Mouse (Mus musculus): ENCODE data around the gene Hoxb4. TPM values are rescaled to one million over a fixed set of nuclear protein-coding genes. Genes with fewer than 3 reads are reported as not detected.

Gene Hoxb4
- polyA plus RNA-seq, 1 experiment from 2014 or later, result not detected

DNA sequence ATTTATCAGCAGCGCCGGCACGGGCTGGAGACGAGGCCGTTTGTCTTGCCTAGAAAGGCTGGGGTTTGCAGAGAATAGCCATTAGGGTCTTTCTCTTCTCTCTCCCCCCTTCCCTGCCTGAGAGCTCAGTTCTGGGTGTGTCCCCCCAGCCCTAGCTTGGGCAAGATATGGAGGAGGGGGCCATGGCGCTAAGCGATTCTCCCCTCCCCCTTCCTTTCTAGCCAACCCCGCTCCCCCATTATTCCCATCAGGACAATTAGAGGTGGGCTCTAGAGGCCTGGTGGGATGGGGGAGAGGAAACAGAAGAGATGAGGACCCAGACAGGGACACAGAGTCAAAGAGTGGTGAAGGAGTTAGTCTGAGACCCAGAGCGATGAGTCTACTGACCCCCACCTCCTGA, 30.7 kb upstream of the Hoxb4 start:
- Histone ChIP-seq H3K27ac (no peak overlapping the region), H3K4me3 (replicated peaks) (no peak overlapping the region), H3K36me3 (replicated peaks) (no peaks in the 10 kb centered on the region), H3K9ac (no peak overlapping the region), H3K27me3 (peaks cover 97% of the 10 kb centered on the region), H3K4me1 (peaks cover 14% of the 10 kb centered on the region; the same call in 1 of the 2 replicates), H3K9me3 (no peaks in the 10 kb centered on the region), H3K4me2 (no peak overlapping the region)
- WGBS, result under 1% methylated on average over 9 of the region's 9 CpGs
- ATAC-seq (ENCODE audit: low FRiP score), result no peak

DNA sequence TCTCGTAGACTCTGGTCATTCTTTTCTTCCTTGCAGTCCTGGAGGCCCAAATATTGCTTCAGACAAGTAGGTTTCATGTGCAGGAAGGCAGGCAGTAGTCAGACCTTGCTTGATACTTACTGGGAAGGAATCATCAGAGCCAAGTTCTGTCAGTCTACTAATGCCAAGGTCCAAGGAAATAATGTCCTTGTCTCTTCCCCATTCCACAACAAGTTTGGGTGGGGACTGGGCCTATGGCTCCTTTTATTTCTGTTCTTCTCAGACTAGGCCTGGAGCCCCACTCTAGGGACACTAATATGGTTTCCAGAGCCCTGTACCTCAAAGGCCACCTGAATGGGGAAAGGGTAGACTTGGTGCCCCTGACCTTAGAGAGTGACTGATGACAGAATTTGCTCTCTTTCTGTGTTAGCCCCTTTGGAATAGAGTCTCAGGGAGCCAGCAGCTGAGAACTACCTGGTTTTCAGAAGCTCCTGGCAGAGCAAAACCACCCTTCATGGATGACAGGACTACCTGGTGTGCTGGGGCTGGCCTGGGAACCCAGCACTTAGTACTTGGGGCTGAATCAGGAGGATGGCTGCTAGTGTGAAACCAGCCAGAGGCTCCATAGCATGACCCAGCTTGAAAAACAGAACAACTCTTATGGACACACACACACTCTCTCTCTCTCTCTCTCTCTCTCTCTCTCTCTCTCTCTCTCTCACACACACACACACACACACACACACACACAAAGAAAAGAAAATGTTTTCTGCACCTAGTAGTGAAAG, 29.4 kb upstream of the Hoxb4 start:
- no peak for ATAC-seq (ENCODE audit: low FRiP score)
- Histone ChIP-seq H3K27ac (no peak overlapping the region), H3K4me3 (replicated peaks) (no peak overlapping the region), H3K9me3 (no peaks in the 10 kb centered on the region), H3K36me3 (replicated peaks) (no peaks in the 10 kb centered on the region), H3K9ac (no peak overlapping the region), H3K4me1 (peaks cover 14% of the 10 kb centered on the region; the same call in 1 of the 2 replicates), H3K27me3 (peaks cover 97% of the 10 kb centered on the region), H3K4me2 (no peak overlapping the region)
- WGBS, result 11% methylated on average over 1 of the region's 1 CpGs

DNA sequence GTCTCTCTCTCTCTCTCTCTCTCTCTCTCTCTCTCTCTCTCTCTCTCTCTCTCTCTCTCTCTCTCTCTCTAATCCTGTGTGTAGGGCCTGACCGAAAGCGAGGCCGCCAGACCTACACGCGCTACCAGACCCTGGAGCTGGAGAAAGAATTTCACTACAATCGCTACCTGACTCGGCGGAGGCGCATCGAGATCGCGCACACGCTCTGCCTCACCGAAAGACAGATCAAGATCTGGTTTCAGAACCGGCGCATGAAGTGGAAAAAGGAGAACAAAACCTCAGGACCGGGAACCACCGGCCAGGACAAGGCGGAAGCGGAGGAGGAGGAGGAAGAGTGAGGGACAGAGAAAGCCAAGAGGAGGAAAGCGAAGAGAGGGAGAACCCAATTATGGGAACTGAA, 28.8 kb upstream of the Hoxb4 start:
- Histone ChIP-seq H3K27ac (no peak overlapping the region), H3K36me3 (replicated peaks) (no peaks in the 10 kb centered on the region), H3K9me3 (no peaks in the 10 kb centered on the region), H3K4me2 (no peak overlapping the region), H3K9ac (no peak overlapping the region), H3K4me3 (replicated peaks) (no peak overlapping the region), H3K27me3 (peaks cover 97% of the 10 kb centered on the region), H3K4me1 (peaks cover 9% of the 10 kb centered on the region; the same call in 1 of the 2 replicates)
- under 1% methylated on average over 21 of the region's 21 CpGs for WGBS
- ATAC-seq (ENCODE audit: low FRiP score), result no peak

DNA sequence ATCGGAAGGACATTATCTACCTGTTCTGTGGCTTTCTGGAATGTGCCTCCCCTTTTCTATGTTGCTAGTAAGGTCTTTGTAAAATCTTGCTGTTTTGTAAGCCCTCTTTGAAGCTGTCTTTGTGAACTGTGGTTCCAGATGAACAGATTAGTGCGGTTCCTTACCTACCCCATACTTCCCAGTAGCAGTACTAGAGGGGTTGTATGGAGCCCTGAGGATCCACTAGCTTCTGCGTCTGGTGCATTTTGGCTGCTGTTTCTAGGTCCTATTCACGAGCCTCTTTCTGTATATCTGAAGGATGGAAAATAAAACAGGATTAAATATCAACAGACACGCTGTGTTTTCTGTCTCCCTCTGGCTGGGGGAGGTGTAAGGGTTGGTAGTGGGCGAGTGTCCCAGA, 28.2 kb upstream of the Hoxb4 start:
- WGBS, result 4% methylated on average over 6 of the region's 6 CpGs
- no peak overlapping the region for H3K4me3 ChIP-seq (replicated peaks)
- no peak for ATAC-seq (ENCODE audit: low FRiP score)
- H3K27me3 ChIP-seq, result peaks cover 97% of the 10 kb centered on the region
- no peak overlapping the region for H3K9ac ChIP-seq
- no peaks in the 10 kb centered on the region for H3K36me3 ChIP-seq (replicated peaks)
- H3K4me1 ChIP-seq, result peaks cover 4% of the 10 kb centered on the region; the same call in 1 of the 2 replicates
- H3K4me2 ChIP-seq, result no peak overlapping the region
- no peaks in the 10 kb centered on the region for H3K9me3 ChIP-seq
- H3K27ac ChIP-seq, result no peak overlapping the region

DNA sequence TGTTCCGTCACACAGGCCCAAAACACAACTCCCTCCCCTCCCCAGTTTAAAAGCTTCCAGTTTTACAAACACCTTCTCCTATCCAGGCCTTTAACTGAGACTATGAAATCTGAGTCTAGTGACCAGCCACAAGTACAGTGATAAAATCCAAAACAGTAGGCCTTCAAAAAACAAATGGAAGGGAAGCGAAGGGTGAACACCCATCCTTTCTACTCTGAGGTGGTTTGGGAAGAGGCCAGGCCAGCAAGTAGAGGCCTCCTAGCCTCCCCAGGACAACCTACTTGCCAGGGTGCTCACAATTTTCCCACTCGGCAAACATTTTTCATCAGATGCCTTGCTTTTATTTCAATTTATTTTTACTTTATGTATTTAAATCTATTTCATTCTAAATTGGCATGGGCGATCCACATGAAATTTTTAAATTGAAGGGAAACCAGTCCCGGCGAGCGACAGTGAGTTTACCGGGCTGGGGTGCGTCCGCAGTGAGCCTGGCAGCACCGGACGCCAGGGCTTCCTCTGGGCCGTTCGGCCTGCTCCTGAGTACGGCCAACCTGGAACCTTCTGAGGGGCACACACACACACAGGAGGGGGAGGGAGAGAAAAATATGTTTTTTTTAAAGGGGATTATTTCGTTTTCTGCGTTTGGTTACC, 27.2 kb upstream of the Hoxb4 start:
- Histone ChIP-seq H3K4me1 (peaks cover 3% of the 10 kb centered on the region; the same call in 1 of the 2 replicates), H3K36me3 (replicated peaks) (no peaks in the 10 kb centered on the region), H3K27me3 (peaks cover 97% of the 10 kb centered on the region), H3K9ac (no peak overlapping the region), H3K27ac (no peak overlapping the region), H3K4me3 (replicated peaks) (no peak overlapping the region), H3K9me3 (no peaks in the 10 kb centered on the region), H3K4me2 (no peak overlapping the region)
- no peak for ATAC-seq (ENCODE audit: low FRiP score)
- WGBS, result 2% methylated on average over 17 of the region's 17 CpGs

GRCm38 (mm10) chr11:96291681-96292564, 26.1 kb upstream of the Hoxb4 start, which contains the start of gene Hoxb6:
Gene Hoxb6 (plus strand): TSS chr11:96292476.
- Histone ChIP-seq H3K4me1 (no peaks in the 10 kb centered on the region), H3K9me3 (no peaks in the 10 kb centered on the region), H3K9ac (no peak within 1 kb of the TSS), H3K4me3 (replicated peaks) (no peak within 1 kb of the TSS), H3K36me3 (replicated peaks) (no peaks in the 10 kb centered on the region), H3K27ac (no peak within 1 kb of the TSS), H3K27me3 (peaks cover 97% of the 10 kb centered on the region), H3K4me2 (no peak within 1 kb of the TSS)
- no peak for ATAC-seq (ENCODE audit: low FRiP score)
- under 1% methylated on average over 22 of the region's 22 CpGs for WGBS

- Histone ChIP-seq H3K9ac (no peak overlapping the region), H3K27ac (no peak overlapping the region), H3K4me3 (replicated peaks) (no peak overlapping the region), H3K9me3 (no peaks in the 10 kb centered on the region), H3K27me3 (peaks cover 97% of the 10 kb centered on the region), H3K4me2 (no peak overlapping the region), H3K36me3 (replicated peaks) (no peaks in the 10 kb centered on the region), H3K4me1 (no peaks in the 10 kb centered on the region)
- WGBS, result under 1% methylated on average over 12 of the region's 12 CpGs
- no peak for ATAC-seq (ENCODE audit: low FRiP score)
Observed at GRCm38 (mm10) chr11:96292565-96293301, 25.3 kb upstream of the Hoxb4 start.

DNA sequence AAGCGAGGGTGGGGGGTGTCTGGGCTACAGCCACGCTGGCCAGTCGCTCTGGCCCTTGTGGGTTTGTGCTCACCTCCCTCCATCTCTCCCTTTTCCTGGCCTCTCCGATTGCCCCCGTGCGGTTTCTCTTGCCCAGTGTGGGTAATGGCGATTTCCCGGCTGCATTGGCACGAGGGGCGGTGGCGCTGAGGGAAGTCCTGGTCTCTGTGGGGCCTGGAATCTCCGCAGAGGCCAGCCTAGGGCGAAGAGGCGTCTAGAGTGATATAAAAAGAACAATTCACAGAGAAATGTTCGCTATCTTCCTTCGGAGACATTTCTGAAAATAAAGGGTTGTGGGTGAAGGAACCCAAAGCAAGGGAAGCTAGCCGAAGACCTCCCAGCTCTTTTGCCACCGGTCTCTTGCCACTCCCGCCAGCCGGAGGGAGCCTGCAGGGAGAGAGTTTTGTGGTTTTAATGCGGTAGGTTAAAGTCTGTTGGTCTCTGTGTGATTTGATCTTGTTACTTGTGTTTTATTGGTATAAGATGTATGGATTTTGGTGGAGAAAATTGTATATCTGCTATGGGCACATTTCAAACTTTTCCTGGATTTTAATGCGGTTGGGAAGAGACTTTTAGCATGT, 24.7 kb upstream of the Hoxb4 start:
- H3K4me2 ChIP-seq, result no peak overlapping the region
- H3K36me3 ChIP-seq (replicated peaks), result no peaks in the 10 kb centered on the region
- no peaks in the 10 kb centered on the region for H3K4me1 ChIP-seq
- no peaks in the 10 kb centered on the region for H3K9me3 ChIP-seq
- H3K9ac ChIP-seq, result no peak overlapping the region
- WGBS, result under 1% methylated on average over 22 of the region's 22 CpGs
- no peak overlapping the region for H3K27ac ChIP-seq
- no peak for ATAC-seq (ENCODE audit: low FRiP score)
- peaks cover 97% of the 10 kb centered on the region for H3K27me3 ChIP-seq
- no peak overlapping the region for H3K4me3 ChIP-seq (replicated peaks)

DNA sequence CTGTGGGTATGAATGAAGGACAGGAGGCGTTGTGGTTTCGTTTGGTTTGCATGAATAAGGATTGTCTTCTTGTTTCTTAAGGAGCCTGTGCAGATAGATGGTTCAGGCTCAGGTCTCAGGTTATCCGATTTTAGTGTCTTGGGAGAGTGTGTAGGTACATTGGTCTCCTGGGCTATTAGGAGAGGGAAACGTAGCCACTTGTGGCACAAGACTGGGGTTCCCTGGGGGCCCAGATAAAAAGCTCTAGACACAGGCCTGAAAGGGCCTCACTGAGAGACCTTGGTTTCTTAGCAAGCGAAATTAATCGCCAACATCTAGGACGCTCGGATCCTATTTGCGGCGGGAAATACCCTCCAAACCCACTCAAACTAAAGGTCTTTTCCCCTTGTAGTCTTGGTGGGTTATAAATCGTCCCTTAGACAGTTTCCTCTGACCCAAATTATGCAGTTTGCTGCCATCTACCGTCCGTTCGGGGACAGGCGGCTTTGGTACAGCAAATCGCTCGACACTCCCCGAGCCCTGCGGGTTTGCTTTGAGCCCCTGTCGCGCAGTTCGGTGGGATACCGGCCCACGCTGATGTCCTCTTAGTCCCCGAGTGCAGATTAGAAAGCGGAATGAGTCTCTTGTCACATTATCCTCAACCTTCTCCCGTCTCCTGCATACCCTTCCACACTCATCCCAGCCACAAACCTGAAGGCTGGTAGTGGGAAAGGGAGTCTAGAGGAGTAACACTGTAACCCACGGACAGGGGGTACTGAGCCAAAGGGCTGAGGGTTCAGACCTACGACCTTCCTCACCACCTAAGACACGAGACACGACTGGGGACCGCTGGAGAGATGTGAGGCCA, 23.6 kb upstream of the Hoxb4 start:
- no peak overlapping the region for H3K27ac ChIP-seq
- no peak overlapping the region for H3K4me2 ChIP-seq
- H3K4me3 ChIP-seq (replicated peaks), result no peak overlapping the region
- WGBS, result under 1% methylated on average over 32 of the region's 32 CpGs
- ATAC-seq (ENCODE audit: low FRiP score), result no peak
- no peaks in the 10 kb centered on the region for H3K9me3 ChIP-seq
- no peak overlapping the region for H3K9ac ChIP-seq
- H3K4me1 ChIP-seq, result peaks cover 4% of the 10 kb centered on the region
- no peaks in the 10 kb centered on the region for H3K36me3 ChIP-seq (replicated peaks)
- peaks cover 97% of the 10 kb centered on the region for H3K27me3 ChIP-seq

- H3K27me3 ChIP-seq, result peaks cover 97% of the 10 kb centered on the region
- H3K9me3 ChIP-seq, result no peaks in the 10 kb centered on the region
- no peaks in the 10 kb centered on the region for H3K36me3 ChIP-seq (replicated peaks)
- under 1% methylated on average over 30 of the region's 30 CpGs for WGBS
- no peak overlapping the region for H3K4me2 ChIP-seq
- H3K4me3 ChIP-seq (replicated peaks), result no peak overlapping the region
- no peak for ATAC-seq (ENCODE audit: low FRiP score)
- no peak overlapping the region for H3K9ac ChIP-seq
- H3K4me1 ChIP-seq, result peaks cover 4% of the 10 kb centered on the region
- no peak overlapping the region for H3K27ac ChIP-seq
Observed at GRCm38 (mm10) chr11:96295092-96295835, 22.8 kb upstream of the Hoxb4 start.

All from forebrain, embryonic 12.5 days (tissue).